Mouse (Mus musculus): ENCODE measurements around the gene Nat14. TPM values are rescaled to one million over a fixed set of nuclear protein-coding genes. Genes with fewer than 3 reads are reported as not detected.

Nat14 gene
- total and polyA plus RNA-seq, 3 experiments, result 3.5 to 5.8 (median 5.6) TPM

DNA sequence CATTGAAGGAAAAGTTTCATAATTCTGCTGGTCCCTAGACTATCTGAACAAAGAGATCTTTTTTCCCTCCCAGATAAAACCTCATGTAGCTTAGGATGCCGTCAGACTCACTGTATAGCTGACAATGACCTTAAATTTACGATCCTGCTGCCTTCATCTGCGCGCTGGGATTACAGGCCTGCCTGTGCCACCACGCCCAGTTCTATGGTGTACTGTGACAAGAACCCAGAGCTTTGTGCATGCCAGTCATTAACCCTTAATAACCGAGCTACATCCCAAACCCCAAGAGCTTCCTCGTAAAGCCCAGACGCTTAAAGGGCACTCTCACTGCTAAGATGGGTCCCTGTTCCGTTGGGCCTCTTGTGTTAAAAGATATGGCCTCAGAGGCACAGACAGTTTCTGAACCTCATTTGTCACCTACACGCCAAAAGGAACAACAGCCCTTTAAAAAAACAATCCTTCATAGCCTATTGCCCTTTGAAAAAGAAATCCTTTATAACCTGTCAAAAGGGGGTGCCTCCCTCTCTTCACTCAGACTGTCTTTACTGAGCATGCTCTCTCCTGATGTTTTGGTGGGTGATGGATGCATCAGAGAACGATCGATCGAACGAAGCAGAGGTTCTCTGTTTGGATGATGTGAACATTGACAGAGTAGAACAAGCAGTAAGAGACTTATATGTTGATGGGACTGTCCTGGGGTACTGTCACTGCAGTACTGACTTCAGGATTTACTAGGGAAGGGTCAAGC, 6.0 kb upstream of the Nat14 start:
- peaks cover 3% of the 10 kb centered on the region; the same call in 1 of the 2 replicates for H3K4me1 ChIP-seq (ENCODE audit: control insufficient read depth, insufficient read depth, low read length)
- DNase-seq, result no peak
- H3K27me3 ChIP-seq (ENCODE audit: control insufficient read depth, insufficient read depth, low read length), result no peaks in the 10 kb centered on the region
- no peaks in the 10 kb centered on the region for H3K36me3 ChIP-seq (ENCODE audit: control insufficient read depth, insufficient read depth, low read length)
- peak overlapping the region; percentile 97 for H3K27ac ChIP-seq
- 15% methylated on average over 14 of the region's 14 CpGs for WGBS
- peak overlapping the region; percentile 92 for H3K9ac ChIP-seq (ENCODE audit: low read depth, low read length)
- H3K4me3 ChIP-seq, result peak overlapping the region; percentile 92
- H3K79me2 ChIP-seq (replicated peaks; ENCODE audit: control insufficient read depth, insufficient read depth, low read length), result no peaks in the 10 kb centered on the region; the same call in 1 of the 2 replicates
- intact Hi-C loops (cut with DNase I), result loop anchor here (1.0 to 10.0 kb wide), 5 partner anchors 49 to 771 kb away; partner anchors contain the start of genes Ppp1r12c and Ppp6r1
- TF ChIP-seq POLR2A (IDR thresholded peaks at IDR 0.05; ENCODE audit: insufficient read depth, low read depth, low read length), result no peak

- no peak overlapping the region for H3K4me3 ChIP-seq
- DNase-seq, result no peak
- peaks cover 4% of the 10 kb centered on the region for H3K4me1 ChIP-seq (ENCODE audit: control insufficient read depth, insufficient read depth, low read length)
- H3K36me3 ChIP-seq (ENCODE audit: control insufficient read depth, insufficient read depth, low read length), result no peaks in the 10 kb centered on the region
- H3K9ac ChIP-seq (ENCODE audit: low read depth, low read length), result no peak overlapping the region
- TF ChIP-seq CTCF (IDR thresholded peaks at IDR 0.05) (no peak), EP300 (IDR thresholded peaks at IDR 0.05; ENCODE audit: insufficient read depth, low read depth, low read length) (no peak), POLR2A (IDR thresholded peaks at IDR 0.05; ENCODE audit: insufficient read depth, low read depth, low read length) (no peak)
- H3K27ac ChIP-seq, result no peak overlapping the region
- no peaks in the 10 kb centered on the region; the same call in 1 of the 2 replicates for H3K79me2 ChIP-seq (replicated peaks; ENCODE audit: control insufficient read depth, insufficient read depth, low read length)
- 90% methylated on average over 2 of the region's 2 CpGs for WGBS
- intact Hi-C loops (cut with DNase I), result loop anchor here (5.0 to 10.0 kb wide), 4 partner anchors 50 to 773 kb away; partner anchors contain the start of genes Ppp1r12c and Ppp6r1
- H3K27me3 ChIP-seq (ENCODE audit: control insufficient read depth, insufficient read depth, low read length), result no peaks in the 10 kb centered on the region
Observed at GRCm38 (mm10) chr7:4917494-4917893, 4.3 kb upstream of the Nat14 start.

GRCm38 (mm10) chr7:4918681-4919080, 3.1 kb upstream of the Nat14 start:
- no peaks in the 10 kb centered on the region for H3K36me3 ChIP-seq (ENCODE audit: control insufficient read depth, insufficient read depth, low read length)

GRCm38 (mm10) chr7:4919096-4919495, 2.7 kb upstream of the Nat14 start:
- TF ChIP-seq EP300 (IDR thresholded peaks at IDR 0.05; ENCODE audit: insufficient read depth, low read depth, low read length) (no peak), POLR2A (IDR thresholded peaks at IDR 0.05; ENCODE audit: insufficient read depth, low read depth, low read length) (no peak), CTCF (IDR thresholded peaks at IDR 0.05) (no peak)
- Histone ChIP-seq H3K27me3 (ENCODE audit: control insufficient read depth, insufficient read depth, low read length) (no peaks in the 10 kb centered on the region), H3K4me1 (ENCODE audit: control insufficient read depth, insufficient read depth, low read length) (peaks cover 13% of the 10 kb centered on the region), H3K9ac (ENCODE audit: low read depth, low read length) (no peak overlapping the region), H3K27ac (no peak overlapping the region), H3K79me2 (replicated peaks; ENCODE audit: control insufficient read depth, insufficient read depth, low read length) (no peaks in the 10 kb centered on the region; the same call in 1 of the 2 replicates), H3K4me3 (no peak overlapping the region), H3K36me3 (ENCODE audit: control insufficient read depth, insufficient read depth, low read length) (no peaks in the 10 kb centered on the region)
- no peak for DNase-seq
- WGBS, result 88% methylated on average over 21 of the region's 21 CpGs
- intact Hi-C loops (cut with DNase I), result loop anchor here (5.0 to 10.0 kb wide), 4 partner anchors 52 to 774 kb away; partner anchors contain the start of genes Ppp1r12c and Ppp6r1

More at GRCm38 (mm10) chr7:4918681-4919080, 3.1 kb upstream of the Nat14 start:
- TF ChIP-seq EP300 (IDR thresholded peaks at IDR 0.05; ENCODE audit: insufficient read depth, low read depth, low read length), result no peak
- no peak for TF ChIP-seq POLR2A (IDR thresholded peaks at IDR 0.05; ENCODE audit: insufficient read depth, low read depth, low read length)
- TF ChIP-seq CTCF (IDR thresholded peaks at IDR 0.05), result no peak
- intact Hi-C loops (cut with DNase I), result loop anchor here (5.0 to 10.0 kb wide), 4 partner anchors 51 to 774 kb away; partner anchors contain the start of genes Ppp1r12c and Ppp6r1
- Histone ChIP-seq H3K27me3 (ENCODE audit: control insufficient read depth, insufficient read depth, low read length) (no peaks in the 10 kb centered on the region), H3K79me2 (replicated peaks; ENCODE audit: control insufficient read depth, insufficient read depth, low read length) (no peaks in the 10 kb centered on the region; the same call in 1 of the 2 replicates), H3K4me1 (ENCODE audit: control insufficient read depth, insufficient read depth, low read length) (peaks cover 11% of the 10 kb centered on the region), H3K4me3 (no peak overlapping the region), H3K9ac (ENCODE audit: low read depth, low read length) (no peak overlapping the region), H3K27ac (no peak overlapping the region)
- WGBS, result 92% methylated on average over 15 of the region's 15 CpGs
- no peak for DNase-seq

DNA sequence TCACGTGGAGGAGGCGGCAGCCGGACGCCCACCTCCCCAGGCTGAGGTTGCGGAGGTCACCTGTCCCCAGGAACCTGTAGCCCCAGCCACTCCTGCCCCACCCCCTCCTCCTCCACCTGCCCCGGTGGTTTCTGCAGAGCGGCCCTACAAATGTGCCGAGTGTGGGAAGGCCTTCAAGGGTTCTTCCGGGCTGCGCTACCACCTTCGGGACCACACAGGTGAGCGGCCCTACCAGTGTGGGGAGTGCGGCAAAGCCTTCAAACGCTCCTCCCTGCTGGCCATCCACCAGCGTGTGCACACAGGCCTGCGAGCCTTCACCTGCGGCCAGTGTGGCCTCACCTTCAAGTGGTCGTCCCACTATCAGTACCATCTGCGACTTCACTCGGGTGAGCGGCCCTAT, 1.9 kb upstream of the Nat14 start:
- Histone ChIP-seq H3K4me3 (no peak overlapping the region), H3K79me2 (replicated peaks; ENCODE audit: control insufficient read depth, insufficient read depth, low read length) (no peaks in the 10 kb centered on the region; the same call in 1 of the 2 replicates), H3K27me3 (ENCODE audit: control insufficient read depth, insufficient read depth, low read length) (no peaks in the 10 kb centered on the region), H3K4me1 (ENCODE audit: control insufficient read depth, insufficient read depth, low read length) (peaks cover 14% of the 10 kb centered on the region), H3K36me3 (ENCODE audit: control insufficient read depth, insufficient read depth, low read length) (no peaks in the 10 kb centered on the region), H3K9ac (ENCODE audit: low read depth, low read length) (no peak overlapping the region), H3K27ac (no peak overlapping the region)
- 94% methylated on average over 21 of the region's 21 CpGs for WGBS
- no peak for DNase-seq
- TF ChIP-seq POLR2A (IDR thresholded peaks at IDR 0.05; ENCODE audit: insufficient read depth, low read depth, low read length) (no peak), EP300 (IDR thresholded peaks at IDR 0.05; ENCODE audit: insufficient read depth, low read depth, low read length) (no peak), CTCF (IDR thresholded peaks at IDR 0.05) (no peak)
- intact Hi-C loops (cut with DNase I), result loop anchor here (5.0 to 10.0 kb wide), 4 partner anchors 53 to 775 kb away; partner anchors contain the start of genes Ppp1r12c and Ppp6r1

DNA sequence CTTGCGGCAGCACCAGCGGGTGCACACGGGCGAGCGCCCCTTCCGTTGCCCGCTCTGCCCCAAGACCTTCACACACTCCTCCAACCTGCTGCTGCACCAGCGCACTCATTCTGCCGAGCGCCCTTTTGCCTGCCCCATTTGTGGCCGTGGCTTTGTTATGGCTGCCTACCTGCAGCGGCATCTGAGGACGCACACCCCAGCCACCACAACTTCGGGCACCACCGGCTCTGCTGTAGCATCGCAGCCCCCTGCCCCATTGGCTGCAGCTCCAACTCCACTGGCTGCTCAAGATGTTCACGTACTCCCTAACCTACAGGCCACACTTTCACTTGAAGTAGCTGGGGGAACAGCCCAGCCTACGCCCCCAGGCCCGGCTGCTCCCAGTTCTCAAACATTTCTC, 1.3 kb upstream of the Nat14 start:
- intact Hi-C loops (cut with DNase I), result no loop called here
- no peak overlapping the region for H3K9ac ChIP-seq (ENCODE audit: low read depth, low read length)
- H3K4me3 ChIP-seq, result no peak overlapping the region
- no peak for DNase-seq
- peaks cover 14% of the 10 kb centered on the region for H3K4me1 ChIP-seq (ENCODE audit: control insufficient read depth, insufficient read depth, low read length)
- H3K27ac ChIP-seq, result no peak overlapping the region
- H3K79me2 ChIP-seq (replicated peaks; ENCODE audit: control insufficient read depth, insufficient read depth, low read length), result no peaks in the 10 kb centered on the region; the same call in 1 of the 2 replicates
- 90% methylated on average over 19 of the region's 19 CpGs for WGBS
- no peaks in the 10 kb centered on the region for H3K36me3 ChIP-seq (ENCODE audit: control insufficient read depth, insufficient read depth, low read length)
- TF ChIP-seq EP300 (IDR thresholded peaks at IDR 0.05; ENCODE audit: insufficient read depth, low read depth, low read length) (no peak), CTCF (IDR thresholded peaks at IDR 0.05) (no peak), POLR2A (IDR thresholded peaks at IDR 0.05; ENCODE audit: insufficient read depth, low read depth, low read length) (no peak)
- no peaks in the 10 kb centered on the region for H3K27me3 ChIP-seq (ENCODE audit: control insufficient read depth, insufficient read depth, low read length)

All from heart, adult 2 months (tissue).